Mouse (Mus musculus) monocyte, adult 5-6 weeks (primary cell): ENCODE measurements around the gene Znhit6. TPM values are rescaled to one million over a fixed set of nuclear protein-coding genes. Genes with fewer than 3 reads are reported as not detected.

ENCODE experiments used
- ATAC-seq: fragments of 153-309, 156-312 bp; replicated peaks from 2 replicates; pipeline ENCODE4 v1.8.0; 2017; ENCODE audit warnings: mild to moderate bottlenecking; ENCODE audit not compliant: low TSS enrichment, insufficient number of reproducible peaks, severe bottlenecking, poor library complexity, low FRiP score
- total RNA-seq: library from RNA; stranded (forward); fragments of 200-1000, 200-491, 200-594 nt; gene quantifications from 3 replicates; pipeline ENCODE4 v1.2.3, GENCODE M21; 2017

Gene Znhit6
- total RNA-seq, 1 experiment from 2014 or later: 17.7 TPM

- ATAC-seq: no peak
Measured at GRCm38 (mm10) chr3:145601345-145601744, 25.3 kb downstream of the Znhit6 start.

GRCm38 (mm10) chr3:145602410-145603206 lies 26.6 kb downstream of the Znhit6 start:
- ATAC-seq: no peak

- no peak for ATAC-seq
Measured at GRCm38 (mm10) chr3:145605437-145606123, 29.6 kb downstream of the Znhit6 start.

GRCm38 (mm10) chr3:145608320-145608719 lies 32.3 kb downstream of the Znhit6 start:
- no peak for ATAC-seq

- no peak for ATAC-seq
Measured at GRCm38 (mm10) chr3:145612662-145613061, 36.7 kb downstream of the Znhit6 start.

GRCm38 (mm10) chr3:145613234-145613633 lies 37.2 kb downstream of the Znhit6 start:
- ATAC-seq: no peak

- ATAC-seq: no peak
Measured at GRCm38 (mm10) chr3:145614362-145615115, 38.5 kb downstream of the Znhit6 start.

GRCm38 (mm10) chr3:145618299-145618698 lies 42.3 kb downstream of the Znhit6 start:
- no peak for ATAC-seq

GRCm38 (mm10) chr3:145619621-145620365 lies 43.8 kb downstream of the Znhit6 start:
- no peak for ATAC-seq

GRCm38 (mm10) chr3:145621209-145621608 lies 45.2 kb downstream of the Znhit6 start:
- no peak for ATAC-seq

GRCm38 (mm10) chr3:145623047-145623446 lies 47.0 kb downstream of the Znhit6 start:
- ATAC-seq: no peak

GRCm38 (mm10) chr3:145624786-145625185 lies 48.8 kb downstream of the Znhit6 start:
- ATAC-seq: no peak

GRCm38 (mm10) chr3:145625546-145625945 lies 49.5 kb downstream of the Znhit6 start:
- ATAC-seq: no peak

GRCm38 (mm10) chr3:145626063-145626462 lies 50.1 kb downstream of the Znhit6 start:
- ATAC-seq: no peak

- ATAC-seq: no peak
Measured at GRCm38 (mm10) chr3:145627830-145628229, 51.8 kb downstream of the Znhit6 start.

GRCm38 (mm10) chr3:145628643-145629042 lies 52.6 kb downstream of the Znhit6 start:
- no peak for ATAC-seq

GRCm38 (mm10) chr3:145632888-145633287 lies 56.9 kb downstream of the Znhit6 start:
- no peak for ATAC-seq

- no peak for ATAC-seq
Measured at GRCm38 (mm10) chr3:145634002-145634710, 58.2 kb downstream of the Znhit6 start.
